Mouse (Mus musculus) adrenal gland, adult (tissue): Measurements from ENCODE around the gene Akna.

ENCODE experiments used
- DNase-seq, 2 experiments: peaks; one replicate each; pipeline ENCODE4 v3.0.0; 2022 to 2023; ENCODE audit warnings: low spot score in 1 of 2; ENCODE audit not compliant: inconsistent age in 2 of 2

Akna gene

DNA sequence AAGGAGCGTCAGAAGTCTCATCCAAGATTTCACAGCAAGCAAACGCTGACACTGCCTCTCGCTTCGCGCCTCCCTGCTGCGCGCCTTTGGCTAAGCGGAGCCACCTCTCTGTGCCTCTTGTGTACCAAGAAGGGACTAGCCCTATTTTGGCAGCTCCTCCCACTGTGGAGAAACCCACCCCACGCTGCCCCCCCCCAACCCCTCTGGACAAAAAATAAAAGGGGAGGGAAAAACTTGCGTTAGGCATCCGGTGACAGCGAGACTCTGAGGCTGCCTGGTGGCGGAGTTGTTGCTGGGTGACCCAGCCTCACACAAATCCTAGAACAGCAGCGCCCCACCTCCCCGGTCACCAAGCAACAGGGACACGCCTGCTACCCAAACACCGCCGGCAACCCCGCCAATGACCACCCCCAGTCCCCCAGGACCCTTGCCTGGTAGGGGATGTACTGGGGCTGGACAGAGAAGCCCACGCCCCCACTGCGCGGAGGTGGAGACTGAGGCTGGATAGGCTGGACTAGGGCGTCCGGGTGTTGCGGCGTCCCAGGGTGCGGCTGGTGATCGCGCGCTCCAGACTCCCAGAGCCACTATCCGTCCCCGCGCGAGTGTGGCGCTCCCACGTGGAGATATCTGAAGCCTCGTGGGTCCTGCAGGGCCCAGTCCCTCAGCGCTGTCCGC, 6.9 kb upstream of the Akna start:
- DNase-seq = no peak

GRCm38 (mm10) chr4:63409317-63409907, 6.3 kb upstream of the Akna start:
- peak in 1 of 2 experiments; percentile 65 for DNase-seq

GRCm38 (mm10) chr4:63408649-63409048, 5.5 kb upstream of the Akna start:
- peak; percentile 63 to 83 for DNase-seq

- no peak for DNase-seq
Measured at GRCm38 (mm10) chr4:63408247-63408646, 5.1 kb upstream of the Akna start.

DNA sequence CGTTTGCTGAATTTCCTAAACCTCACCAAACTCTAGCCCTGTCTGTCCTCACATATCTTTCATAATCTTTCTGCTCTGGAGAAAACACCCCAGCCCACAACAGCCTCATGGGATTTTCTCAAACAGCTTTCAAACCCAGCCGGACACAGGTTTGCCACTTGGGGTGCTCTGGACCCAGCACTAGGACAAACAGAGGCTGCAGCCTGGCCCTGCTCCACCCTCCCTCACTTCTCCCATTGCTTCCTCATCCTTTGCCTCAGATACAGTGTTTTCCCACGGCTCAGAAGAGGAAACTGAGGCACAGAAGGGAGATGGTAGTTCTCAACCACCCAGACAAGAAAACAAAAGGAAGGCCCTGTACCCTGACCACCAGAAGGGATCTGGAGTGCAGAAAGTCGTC, 2.5 kb upstream of the Akna start:
- DNase-seq = no peak

- no peak for DNase-seq
Measured at GRCm38 (mm10) chr4:63405051-63405450, 1.9 kb upstream of the Akna start.

- DNase-seq = peak in 1 of 2 experiments; percentile 50
Measured at GRCm38 (mm10) chr4:63404205-63404604, 1.1 kb upstream of the Akna start.

- no peak for DNase-seq
Measured at GRCm38 (mm10) chr4:63402558-63402957, 596 bp downstream of the Akna start.

- no peak for DNase-seq
Measured at GRCm38 (mm10) chr4:63402056-63402455, 1.1 kb downstream of the Akna start.

GRCm38 (mm10) chr4:63401620-63402019, 1.5 kb downstream of the Akna start:
- peak in 1 of 2 experiments; percentile 50 for DNase-seq

GRCm38 (mm10) chr4:63400541-63401306, 2.4 kb downstream of the Akna start:
- DNase-seq = no peak

DNA sequence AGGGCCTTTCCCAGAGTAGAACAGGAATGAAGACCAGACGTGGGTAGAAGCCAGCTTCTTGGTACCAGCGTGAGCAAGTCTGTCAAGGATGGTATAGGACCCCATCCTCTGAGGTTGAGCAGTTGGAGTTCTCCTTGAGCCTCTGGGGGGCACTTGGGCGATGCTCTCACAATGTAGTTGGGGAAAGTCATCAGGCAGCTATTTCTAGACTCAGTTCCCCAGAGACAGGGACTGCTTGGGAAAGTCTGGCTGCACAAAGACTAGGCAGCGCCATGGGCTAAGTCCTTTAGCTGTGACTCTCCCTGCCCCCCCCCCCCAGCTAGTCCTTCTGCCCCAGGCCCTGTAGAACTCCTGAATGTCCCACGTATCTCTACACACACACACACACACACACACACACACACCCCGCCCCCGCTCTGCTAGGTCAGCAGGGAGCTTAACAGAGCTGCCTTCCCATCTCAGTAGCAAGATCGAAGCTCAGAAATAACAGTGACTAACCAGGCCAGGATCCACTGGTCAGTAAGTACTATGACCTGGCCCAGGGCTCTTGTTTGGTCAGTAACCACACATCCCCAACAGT, 3.4 kb downstream of the Akna start:
- no peak for DNase-seq

GRCm38 (mm10) chr4:63398854-63399609, 4.1 kb downstream of the Akna start:
- peak in 1 of 2 experiments; percentile 51 for DNase-seq

GRCm38 (mm10) chr4:63397981-63398537, 5.1 kb downstream of the Akna start:
- DNase-seq = no peak

GRCm38 (mm10) chr4:63391322-63391721, 11.8 kb downstream of the Akna start:
- peak in 1 of 2 experiments; percentile 50 for DNase-seq

- no peak for DNase-seq
Measured at GRCm38 (mm10) chr4:63389887-63390528, 13.1 kb downstream of the Akna start.

- no peak for DNase-seq
Measured at GRCm38 (mm10) chr4:63389121-63389886, 13.8 kb downstream of the Akna start.

DNA sequence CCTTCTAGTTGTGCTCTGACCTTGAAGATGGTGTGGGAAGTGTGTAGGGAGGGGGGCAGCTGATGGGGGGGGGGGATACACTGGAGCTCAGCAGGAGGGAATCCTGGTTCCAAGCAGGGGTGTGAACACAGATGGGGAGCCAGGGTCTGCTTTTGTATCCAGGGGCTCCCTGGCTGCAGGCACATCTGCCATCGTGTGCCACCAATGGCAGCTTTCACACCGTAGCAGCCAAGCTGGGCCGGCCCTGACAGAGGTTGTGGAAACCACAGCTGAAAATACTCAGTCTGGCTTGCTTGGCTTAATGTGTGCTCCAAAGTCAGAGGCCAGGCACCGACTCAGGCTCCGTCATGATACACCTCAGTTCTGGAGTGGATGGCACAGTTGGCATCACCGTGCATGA, 15.1 kb downstream of the Akna start:
- DNase-seq = no peak

GRCm38 (mm10) chr4:63385784-63386183, 17.4 kb downstream of the Akna start:
- no peak for DNase-seq
